Mouse (Mus musculus) hindbrain, postnatal 0 days (tissue): ENCODE measurements around the gene Serpina3i. TPM values are rescaled to one million over a fixed set of nuclear protein-coding genes. Genes with fewer than 3 reads are reported as not detected.

Source experiments
- ATAC-seq: fragments of 200-750 bp; cut with Nextera tagmentation; 2 replicates; pipeline ENCODE4 v1.8.0; 2017; ENCODE audit warnings: mild to moderate bottlenecking, moderate TSS enrichment, moderate library complexity
- DNase-seq: peaks from one replicate; pipeline ENCODE4 v3.0.0-alpha.2; 2015; ENCODE audit warnings: low spot score
- H3K27ac ChIP-seq: fragments of 300-500 bp; sonication (generic); 2 replicates; pipeline ENCODE4 v1.5.1; 2014; ENCODE audit warnings: mild to moderate bottlenecking
- H3K27me3 ChIP-seq: fragments of 300-500 bp; sonication (generic); 2 replicates; pipeline ENCODE4 v1.6.1; 2014; ENCODE audit warnings: low read length, mixed read lengths; ENCODE audit not compliant: insufficient read depth
- H3K36me3 ChIP-seq: fragments of 300-500 bp; sonication (generic); 2 replicates; pipeline ENCODE4 v1.6.1; 2014; ENCODE audit warnings: low read length, mixed read lengths; ENCODE audit not compliant: insufficient read depth
- H3K4me1 ChIP-seq: fragments of 300-500 bp; sonication (generic); 2 replicates; pipeline ENCODE4 v1.6.1; 2014; ENCODE audit warnings: antibody characterized with exemption, low read length, mixed read lengths; ENCODE audit not compliant: insufficient read depth
- H3K4me2 ChIP-seq: fragments of 300-500 bp; sonication (generic); 2 replicates; pipeline ENCODE4 v1.6.1; 2014; ENCODE audit warnings: low read depth, mild to moderate bottlenecking, low read length, moderate library complexity, mixed read lengths
- H3K4me3 ChIP-seq: fragments of 300-500 bp; sonication (generic); 2 replicates; pipeline ENCODE4 v1.5.1; 2014; ENCODE audit warnings: low read length
- H3K9ac ChIP-seq: fragments of 300-500 bp; sonication (generic); replicated peaks from 2 replicates; pipeline ENCODE4 v1.6.1; 2014; ENCODE audit warnings: mild to moderate bottlenecking, low read length, moderate library complexity, mixed read lengths
- H3K9me3 ChIP-seq: fragments of 300-500 bp; sonication (generic); 2 replicates; pipeline ENCODE4 v1.6.1; 2016; ENCODE audit warnings: low read length, mixed read lengths
- CTCF ChIP-seq: IDR thresholded peaks from 2 replicates; pipeline ENCODE4 v1.5.1; 2016; ENCODE audit warnings: antibody characterized with exemption, control low read depth, low read depth
- WGBS: fragments of 180-500 bp; shearing (Covaris S2); extraction: QIAGEN DNeasy Blood & Tissue Kit; methylation state at CpG from one replicate; pipeline ENCODE4 v1.1.7; 2014; 5-methylcytosine and 5-hydroxymethylcytosine counted together
- polyA plus RNA-seq: library from polyadenylated mRNA; unstranded; fragments of >200 nt; fragmentation: Nextera tagmentation; extraction: Ambion mirVana; gene quantifications from 2 replicates; pipeline ENCODE4 v1.2.1, GENCODE M21; 2015
- total RNA-seq: library from RNA; depleted of rRNA; stranded (reverse); fragments of >200 nt; gene quantifications from 2 replicates; pipeline ENCODE4 v1.2.3, GENCODE M21; 2014; rRNA removed

Gene Serpina3i
- total RNA-seq = 1.6 TPM in 1 of 2 replicates, not detected in the other
- polyA plus RNA-seq = not detected in 2 replicates

DNA sequence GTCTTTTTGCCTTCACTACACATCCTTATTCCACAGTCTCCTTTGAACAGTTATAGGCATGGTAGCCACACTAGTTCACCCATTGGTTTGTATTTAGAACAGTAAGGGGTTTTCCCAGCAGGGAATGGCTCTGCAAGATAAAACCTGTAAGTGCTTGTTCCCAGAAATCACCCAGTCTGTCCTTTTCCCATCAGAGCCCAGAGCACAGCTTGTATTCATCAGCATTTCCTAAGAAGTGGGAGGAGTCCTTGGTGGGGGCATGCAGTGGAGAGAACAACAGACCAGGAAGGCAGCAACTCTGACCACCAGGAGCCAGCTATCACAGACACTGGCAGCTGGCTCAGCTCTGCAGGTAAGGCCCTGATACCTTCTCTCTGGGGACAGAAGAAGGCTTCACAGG is at the start of gene Serpina3i:
TSS of gene Serpina3i (plus strand) at position 260 of the 400 bp plus-strand sequence.
- Histone ChIP-seq H3K4me3 (no peak within 1 kb of the TSS), H3K9me3 (no peaks in the 10 kb centered on the region), H3K36me3 (no peaks in the 10 kb centered on the region), H3K4me2 (no peak within 1 kb of the TSS), H3K27me3 (no peaks in the 10 kb centered on the region), H3K4me1 (no peaks in the 10 kb centered on the region), H3K9ac (no peak within 1 kb of the TSS), H3K27ac (no peak within 1 kb of the TSS)
- no peak for DNase-seq
- TF ChIP-seq CTCF = no peak
- ATAC-seq = no peak

DNA sequence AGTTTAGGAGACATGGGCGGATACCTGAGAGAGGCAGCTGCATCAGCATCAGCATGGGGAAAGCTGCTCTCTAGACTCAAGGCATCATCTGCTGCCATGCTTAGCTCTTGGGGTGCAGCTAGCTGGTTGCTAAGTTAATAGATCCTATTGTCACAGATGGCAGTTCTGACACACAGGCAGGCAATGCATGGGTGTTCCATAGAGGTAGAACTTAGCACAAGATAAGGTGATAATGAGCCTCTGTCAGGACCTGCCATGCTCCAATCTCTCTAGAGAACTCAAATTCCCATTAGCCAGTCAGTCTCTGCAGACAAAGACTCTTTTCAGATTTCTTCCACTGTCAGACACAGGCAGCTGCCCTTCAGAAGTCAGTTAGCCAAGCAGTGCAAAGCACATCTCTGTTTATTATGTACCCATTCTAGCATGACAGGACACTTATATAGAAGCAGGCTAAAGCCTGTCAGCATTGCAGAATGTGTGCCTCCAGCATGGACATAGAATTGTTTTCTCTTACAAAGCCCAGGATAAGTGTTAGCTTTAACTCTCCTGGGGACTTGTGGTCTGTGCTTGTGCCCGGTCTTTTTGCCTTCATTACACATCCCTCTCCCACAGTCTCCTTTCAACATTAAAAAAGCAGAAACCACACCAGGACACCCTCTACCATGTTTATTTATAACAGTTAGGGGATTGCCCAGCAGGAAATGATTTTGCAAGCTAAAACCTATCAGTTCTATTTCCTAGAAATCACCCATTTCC is 49.1 kb upstream of the Serpina3i start:
- WGBS = 44% methylated on average over 2 of the region's 2 CpGs
- TF ChIP-seq CTCF = no peak
- no peak overlapping the region for H3K27ac ChIP-seq
- H3K4me1 ChIP-seq = no peaks in the 10 kb centered on the region
- DNase-seq = no peak
- no peak overlapping the region for H3K4me2 ChIP-seq
- no peaks in the 10 kb centered on the region for H3K9me3 ChIP-seq
- H3K36me3 ChIP-seq = no peaks in the 10 kb centered on the region
- no peak overlapping the region for H3K4me3 ChIP-seq
- ATAC-seq = no peak
- no peaks in the 10 kb centered on the region for H3K27me3 ChIP-seq
- H3K9ac ChIP-seq = no peak overlapping the region

DNA sequence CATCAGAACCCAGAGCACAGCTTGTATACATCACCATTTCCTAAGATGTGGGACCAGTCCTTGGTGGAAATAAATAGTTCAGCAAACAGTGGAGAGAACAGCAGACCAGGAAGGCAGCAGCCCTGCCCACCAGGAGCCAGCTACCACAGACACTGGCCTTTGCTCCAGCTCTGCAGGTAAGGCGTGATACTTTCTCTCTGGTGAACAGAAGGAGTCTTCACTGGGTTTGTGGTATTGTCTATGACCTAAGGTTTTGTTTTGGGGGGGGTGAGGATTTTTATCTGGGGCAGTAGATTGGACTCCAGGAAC is 48.5 kb upstream of the Serpina3i start, which contains the start of gene Serpina3f:
TSS of gene Serpina3f (plus strand) at position 100 of the 309 bp plus-strand sequence.
- H3K4me1 ChIP-seq = no peaks in the 10 kb centered on the region
- H3K36me3 ChIP-seq = no peaks in the 10 kb centered on the region
- ATAC-seq = no peak
- TF ChIP-seq CTCF = no peak
- H3K4me2 ChIP-seq = no peak within 1 kb of the TSS
- H3K27ac ChIP-seq = no peak within 1 kb of the TSS
- 76% methylated on average over 1 of the region's 1 CpGs for WGBS
- H3K4me3 ChIP-seq = no peak within 1 kb of the TSS
- no peaks in the 10 kb centered on the region for H3K9me3 ChIP-seq
- no peaks in the 10 kb centered on the region for H3K27me3 ChIP-seq
- no peak within 1 kb of the TSS for H3K9ac ChIP-seq
- no peak for DNase-seq

DNA sequence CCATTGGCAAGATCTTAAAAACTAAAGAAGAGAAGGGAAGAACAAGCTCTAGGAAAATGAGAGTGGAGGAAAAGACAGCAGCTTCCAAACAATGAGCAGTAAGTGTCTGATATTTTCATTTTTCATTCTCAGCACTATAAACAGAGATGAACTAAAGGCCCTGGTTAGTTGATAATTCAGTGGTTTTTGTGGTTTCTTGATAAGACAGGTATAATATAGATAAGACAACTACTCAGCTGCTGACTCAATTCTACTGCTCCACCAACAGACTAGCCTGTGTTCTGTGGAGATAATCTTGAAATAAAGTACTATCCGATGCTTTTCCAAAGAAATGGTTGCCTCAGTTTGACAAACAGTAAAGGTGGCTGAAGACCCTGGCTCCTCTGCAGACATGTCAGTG is 47.7 kb upstream of the Serpina3i start:
- 83% methylated on average over 1 of the region's 1 CpGs for WGBS

DNA sequence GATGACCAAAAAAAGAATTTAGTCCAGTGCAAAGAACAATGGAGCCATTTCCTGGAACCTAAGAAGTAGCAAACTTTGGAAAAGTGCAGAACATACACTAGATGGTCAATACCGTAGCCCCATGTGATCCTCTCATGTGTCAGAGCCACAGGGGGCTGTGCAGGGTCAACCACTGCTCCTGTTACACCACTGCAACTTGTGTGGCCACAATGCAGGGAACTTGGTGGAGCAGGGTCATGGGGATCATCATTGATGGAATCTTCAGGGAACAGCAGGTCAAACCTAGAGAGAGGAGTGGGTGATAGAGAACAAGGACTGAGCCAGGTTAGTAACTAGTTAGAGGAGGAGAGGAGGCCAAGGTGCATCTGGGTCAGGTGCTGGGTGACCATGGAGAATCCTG is 41.3 kb upstream of the Serpina3i start:
- 83% methylated on average over 1 of the region's 1 CpGs for WGBS
- H3K4me2 ChIP-seq = no peak overlapping the region
- H3K36me3 ChIP-seq = no peaks in the 10 kb centered on the region
- no peaks in the 10 kb centered on the region for H3K27me3 ChIP-seq
- no peak overlapping the region for H3K27ac ChIP-seq
- DNase-seq = no peak
- no peak overlapping the region for H3K9ac ChIP-seq
- ATAC-seq = no peak
- no peak for TF ChIP-seq CTCF
- H3K4me3 ChIP-seq = no peak overlapping the region
- H3K4me1 ChIP-seq = no peaks in the 10 kb centered on the region
- no peaks in the 10 kb centered on the region for H3K9me3 ChIP-seq

More for the DNA sequence above, 47.7 kb upstream of the Serpina3i start:
- Histone ChIP-seq H3K4me2 (no peak overlapping the region), H3K4me1 (no peaks in the 10 kb centered on the region), H3K9me3 (no peaks in the 10 kb centered on the region), H3K27me3 (no peaks in the 10 kb centered on the region), H3K4me3 (no peak overlapping the region), H3K27ac (no peak overlapping the region), H3K9ac (no peak overlapping the region), H3K36me3 (no peaks in the 10 kb centered on the region)
- no peak for TF ChIP-seq CTCF
- ATAC-seq = no peak
- no peak for DNase-seq

DNA sequence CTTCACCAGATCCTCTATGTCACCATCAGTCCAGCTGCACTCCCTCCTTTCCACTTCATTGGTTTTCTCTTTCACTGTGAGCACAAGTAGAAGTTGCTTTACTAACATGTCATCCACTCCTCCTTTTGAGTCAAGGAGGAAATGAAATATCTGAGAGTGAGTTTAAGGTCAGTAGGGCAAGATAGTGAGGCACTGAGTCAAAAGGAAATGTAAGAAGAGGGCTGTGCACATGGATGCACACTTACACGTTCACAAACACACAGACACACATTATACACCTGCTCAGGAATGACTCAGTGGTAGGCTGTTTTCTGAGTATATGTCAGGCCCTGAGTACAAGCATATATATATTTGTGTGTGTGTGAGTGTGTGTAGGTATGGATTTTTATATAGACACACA is 39.2 kb upstream of the Serpina3i start:
- DNase-seq (no peak), ATAC-seq (no peak)
- WGBS = 61% methylated on average over 1 of the region's 1 CpGs
- Histone ChIP-seq H3K9me3 (no peaks in the 10 kb centered on the region), H3K27me3 (no peaks in the 10 kb centered on the region), H3K4me1 (no peaks in the 10 kb centered on the region), H3K9ac (no peak overlapping the region), H3K4me2 (no peak overlapping the region), H3K27ac (no peak overlapping the region), H3K36me3 (no peaks in the 10 kb centered on the region), H3K4me3 (no peak overlapping the region)
- no peak for TF ChIP-seq CTCF

DNA sequence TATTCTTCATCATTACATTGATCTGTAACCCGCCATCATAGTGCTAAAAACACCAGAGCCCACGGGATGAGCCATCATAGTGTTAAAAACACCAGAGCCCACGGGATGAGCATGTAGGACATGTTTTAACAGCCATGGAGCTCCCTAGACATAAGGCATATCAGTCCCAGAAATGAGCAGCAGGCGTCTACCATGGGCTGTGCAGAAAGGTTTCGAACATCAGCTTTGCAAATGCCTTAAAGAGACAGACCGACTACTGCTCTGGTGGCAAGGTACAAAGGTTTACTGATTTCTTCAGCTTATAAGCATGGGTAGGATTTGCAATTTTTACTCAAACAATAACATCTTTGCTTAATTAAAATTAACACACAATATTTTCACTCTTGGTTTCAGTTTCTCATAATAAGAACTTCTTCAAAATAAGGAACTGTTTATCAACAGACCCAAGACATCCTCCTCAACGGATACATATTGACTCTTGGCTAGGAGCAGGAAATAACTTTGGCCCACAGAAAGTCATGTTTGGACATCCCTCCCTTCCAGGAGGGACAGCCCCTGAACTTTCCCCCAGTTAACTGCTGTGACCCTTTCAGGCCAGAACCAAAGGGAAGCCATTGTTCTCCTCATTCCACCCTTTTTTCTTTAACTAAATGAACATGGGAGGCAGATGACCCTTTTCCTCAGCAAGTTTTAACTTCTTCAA is 38.2 kb upstream of the Serpina3i start:
- Histone ChIP-seq H3K9ac (no peak overlapping the region), H3K4me2 (no peak overlapping the region), H3K27ac (no peak overlapping the region), H3K4me3 (no peak overlapping the region), H3K36me3 (no peaks in the 10 kb centered on the region), H3K4me1 (no peaks in the 10 kb centered on the region), H3K9me3 (no peaks in the 10 kb centered on the region), H3K27me3 (no peaks in the 10 kb centered on the region)
- no peak for TF ChIP-seq CTCF
- no peak for ATAC-seq
- DNase-seq = no peak
- WGBS = 65% methylated on average over 7 of the region's 7 CpGs
